Mouse (Mus musculus) cerebellum, adult (tissue): Measurements from ENCODE around the gene Fam25c.
A peak's percentile ranks its signal among the peaks of the same experiment; 100 is the strongest.
"Not testable (repeated sequence)": the region's sequence is repeated elsewhere in the genome, so short reads cannot be mapped to it uniquely, and the experiment has no call there.

Source experiments
- ATAC-seq: cut with Nextera tagmentation; 2 replicates; pipeline ENCODE4 v1.9.2; 2017; ENCODE audit warnings: mild to moderate bottlenecking, moderate library complexity, mixed read lengths; ENCODE audit not compliant: insufficient number of reproducible peaks, low FRiP score, low TSS enrichment

The Fam25c gene

DNA sequence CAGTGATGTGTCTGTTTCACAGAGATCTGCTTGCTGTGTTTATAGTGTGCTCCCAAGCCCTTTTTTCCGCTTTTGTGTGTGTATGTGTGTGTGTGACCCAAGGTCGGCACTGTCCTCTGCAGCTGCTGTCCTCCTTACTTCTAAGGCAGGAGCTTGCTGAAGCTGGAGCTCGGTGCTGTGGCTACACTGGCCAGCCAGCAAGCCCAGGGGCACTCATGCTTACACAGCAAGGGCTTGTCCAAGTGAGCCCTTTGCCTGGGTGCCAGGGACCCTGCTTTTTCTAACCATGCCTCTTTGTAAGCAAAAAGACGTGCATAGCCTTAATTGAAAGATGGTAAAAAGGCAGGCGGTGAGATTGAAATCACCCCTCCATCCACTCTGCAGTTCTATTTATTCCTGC, 22.8 kb downstream of the Fam25c start:
- no peak for ATAC-seq

GRCm38 (mm10) chr14:34331886-34332285, 23.3 kb downstream of the Fam25c start:
- ATAC-seq, result no peak

DNA sequence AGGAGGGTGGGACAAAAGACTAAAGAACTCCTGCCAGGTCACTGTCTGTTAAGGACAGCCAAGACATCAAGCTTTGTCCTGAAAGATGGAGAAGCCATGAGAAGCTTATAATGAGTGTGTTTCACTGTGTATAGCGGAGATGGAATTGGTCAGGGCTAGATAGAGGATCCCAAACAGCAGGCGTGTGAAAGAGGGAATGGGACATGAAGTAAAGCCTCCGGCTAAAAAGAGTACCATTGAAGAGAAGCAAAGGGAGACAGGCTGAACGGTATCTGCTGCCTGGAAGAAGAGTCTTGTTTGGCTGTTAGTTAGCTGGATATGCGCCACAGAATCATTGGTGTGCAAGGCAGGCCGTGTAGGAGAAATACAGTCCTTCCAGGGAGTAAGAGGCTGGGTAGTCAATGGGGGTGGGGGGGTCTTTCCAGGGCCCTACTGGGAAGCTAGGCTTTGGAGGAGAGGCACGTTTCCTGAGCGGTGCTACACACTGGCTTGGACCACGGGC, 24.5 kb downstream of the Fam25c start:
- ATAC-seq, result no peak

DNA sequence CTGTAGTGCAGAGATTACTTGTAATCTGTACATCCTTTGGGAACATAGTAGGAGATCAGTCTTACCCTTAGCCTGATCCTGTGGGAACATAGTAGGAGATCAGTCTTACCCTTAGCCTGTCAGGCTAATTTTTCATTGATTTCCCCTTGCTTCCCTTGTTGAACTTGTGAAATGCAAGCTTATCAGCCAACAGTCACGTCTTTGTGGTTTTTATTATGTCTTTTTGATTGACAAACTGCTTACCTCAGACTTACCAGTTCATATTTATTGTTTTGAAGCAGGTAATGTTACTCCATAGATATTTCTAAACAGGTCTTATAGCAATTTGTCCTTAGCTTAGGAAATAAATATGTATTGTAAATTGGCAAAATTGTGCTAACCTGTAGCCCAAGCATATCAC, 27.6 kb downstream of the Fam25c start:
- ATAC-seq, result no peak

DNA sequence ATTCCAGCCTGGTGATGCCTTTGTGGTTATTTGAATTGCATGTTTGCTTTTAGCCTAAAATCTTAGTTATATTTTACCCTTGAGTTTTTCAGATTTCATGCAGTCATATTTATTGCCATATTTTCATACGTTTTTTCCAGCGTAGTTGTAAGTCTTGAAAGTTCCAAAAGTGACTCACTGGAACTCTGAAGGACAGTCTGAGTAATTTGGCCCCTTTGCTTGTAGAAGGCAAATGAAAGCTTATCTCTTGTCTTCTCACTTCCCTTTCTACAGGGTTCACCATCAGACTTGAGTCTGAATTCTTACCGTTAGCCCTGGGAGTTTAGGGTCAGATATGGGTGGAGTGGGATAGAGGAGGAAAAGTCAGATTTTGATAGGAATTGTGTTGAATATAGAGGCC, 28.6 kb downstream of the Fam25c start:
- ATAC-seq, result no peak

- no peak for ATAC-seq
Observed at GRCm38 (mm10) chr14:34323576-34324085, 31.6 kb downstream of the Fam25c start.

DNA sequence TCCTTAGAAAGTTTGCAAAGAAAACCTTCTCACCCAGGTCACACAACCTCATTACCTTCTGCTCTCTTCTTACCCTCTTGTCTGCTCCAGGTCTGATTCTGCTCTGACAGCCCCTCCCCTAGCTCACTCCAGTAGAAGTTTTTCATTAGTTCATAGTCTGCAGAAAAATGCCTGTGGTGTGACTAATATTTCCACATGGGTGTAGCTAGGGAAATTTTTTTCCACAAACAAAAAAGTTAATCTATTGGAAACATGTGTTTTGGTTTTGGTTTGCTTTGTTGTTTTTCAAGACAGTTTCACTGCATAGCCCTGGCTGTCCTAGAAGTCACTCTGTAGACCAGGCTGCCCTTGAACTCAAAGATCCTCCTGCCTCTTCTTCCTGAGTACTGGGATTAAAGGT, 37.1 kb downstream of the Fam25c start:
- ATAC-seq, result no peak

DNA sequence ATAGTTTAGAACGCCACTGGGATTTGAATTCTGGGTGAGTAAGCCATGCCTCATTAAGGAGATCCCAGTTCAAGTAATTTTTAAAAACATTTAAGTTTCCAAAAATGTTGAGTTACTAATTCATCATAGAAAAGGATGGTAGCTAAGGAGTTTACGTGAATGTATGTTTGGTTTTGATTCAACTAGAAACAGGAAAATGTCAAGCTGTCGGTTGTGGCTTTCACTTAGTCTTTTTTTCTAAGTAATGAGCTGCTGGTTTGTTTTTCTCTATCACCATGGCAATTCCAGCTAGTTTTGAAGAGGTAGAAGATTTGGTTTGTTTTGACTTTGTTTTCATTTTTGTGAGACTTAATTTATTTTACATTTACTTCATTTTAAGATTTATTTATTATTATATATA, 37.8 kb downstream of the Fam25c start:
- ATAC-seq, result no peak

DNA sequence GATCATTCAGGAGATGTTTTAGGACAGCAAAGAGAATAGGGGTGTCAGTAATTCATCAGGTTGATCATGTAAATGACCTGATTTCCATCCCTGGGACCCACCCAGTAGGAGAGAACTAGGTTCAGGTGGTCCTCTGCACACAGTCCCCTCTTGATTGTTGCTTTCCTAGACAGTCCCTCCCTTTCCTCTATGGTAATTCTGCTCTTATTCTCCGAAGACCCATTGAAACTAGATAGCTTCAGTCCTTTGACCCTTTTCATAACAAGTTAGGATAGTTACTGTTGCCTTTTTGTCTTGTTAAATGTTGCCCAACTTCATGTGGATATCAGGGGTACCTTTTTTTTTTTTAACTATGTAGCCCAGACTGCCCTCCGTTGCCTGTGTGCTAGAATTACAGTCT, 38.9 kb downstream of the Fam25c start:
- ATAC-seq, result no peak

- ATAC-seq, result no peak
Observed at GRCm38 (mm10) chr14:34314796-34315195, 40.4 kb downstream of the Fam25c start.

- not testable (repeated sequence) for ATAC-seq
Observed at GRCm38 (mm10) chr14:34314383-34314782, 40.9 kb downstream of the Fam25c start.

DNA sequence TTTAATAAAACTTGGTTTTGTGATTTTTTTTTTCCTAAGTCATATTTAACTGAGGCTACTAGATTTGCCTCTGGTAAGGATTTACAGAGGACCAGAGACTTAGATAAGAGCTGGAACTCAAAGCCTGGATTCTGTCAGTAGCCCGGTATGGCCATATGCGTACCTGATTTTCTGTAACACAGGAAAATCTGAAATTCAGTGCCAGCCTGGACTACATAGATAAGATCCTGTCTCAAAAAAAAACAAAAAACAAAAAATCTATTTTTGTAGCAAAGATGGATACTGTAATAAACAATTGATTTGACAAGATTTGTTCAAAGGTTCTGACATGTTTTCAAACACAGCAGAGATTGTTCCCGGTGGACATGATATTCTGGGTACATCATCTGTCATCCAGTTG, 41.6 kb downstream of the Fam25c start:
- ATAC-seq, result no peak

GRCm38 (mm10) chr14:34312339-34313048, 42.7 kb downstream of the Fam25c start:
- no peak for ATAC-seq

GRCm38 (mm10) chr14:34311691-34312090, 43.5 kb downstream of the Fam25c start:
- no peak for ATAC-seq

DNA sequence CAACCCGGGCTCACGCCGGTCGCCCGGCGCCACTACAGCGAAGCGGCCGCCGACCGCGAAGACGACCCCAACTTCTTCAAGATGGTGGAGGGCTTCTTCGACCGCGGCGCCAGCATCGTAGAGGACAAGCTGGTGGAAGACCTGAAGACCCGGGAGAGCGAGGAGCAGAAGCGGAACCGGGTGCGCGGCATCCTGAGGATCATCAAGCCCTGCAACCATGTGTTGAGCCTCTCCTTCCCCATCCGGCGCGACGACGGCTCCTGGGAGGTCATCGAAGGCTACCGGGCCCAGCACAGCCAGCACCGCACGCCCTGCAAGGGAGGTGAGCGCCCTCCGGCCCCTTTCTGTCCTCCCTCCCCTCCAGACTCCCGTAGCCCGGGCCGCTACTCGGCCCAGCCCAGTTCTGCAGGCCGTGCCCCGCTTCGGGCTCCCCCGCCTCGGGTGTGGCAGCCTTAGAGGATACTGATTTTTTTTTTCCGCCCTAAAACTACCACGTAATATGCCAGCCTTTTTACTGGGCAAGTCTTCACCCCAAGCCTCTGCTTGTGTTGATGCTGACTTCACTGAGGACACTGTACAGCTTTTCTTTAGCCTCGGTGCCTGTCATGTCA, 44.1 kb downstream of the Fam25c start:
- peak; percentile 33 for ATAC-seq

DNA sequence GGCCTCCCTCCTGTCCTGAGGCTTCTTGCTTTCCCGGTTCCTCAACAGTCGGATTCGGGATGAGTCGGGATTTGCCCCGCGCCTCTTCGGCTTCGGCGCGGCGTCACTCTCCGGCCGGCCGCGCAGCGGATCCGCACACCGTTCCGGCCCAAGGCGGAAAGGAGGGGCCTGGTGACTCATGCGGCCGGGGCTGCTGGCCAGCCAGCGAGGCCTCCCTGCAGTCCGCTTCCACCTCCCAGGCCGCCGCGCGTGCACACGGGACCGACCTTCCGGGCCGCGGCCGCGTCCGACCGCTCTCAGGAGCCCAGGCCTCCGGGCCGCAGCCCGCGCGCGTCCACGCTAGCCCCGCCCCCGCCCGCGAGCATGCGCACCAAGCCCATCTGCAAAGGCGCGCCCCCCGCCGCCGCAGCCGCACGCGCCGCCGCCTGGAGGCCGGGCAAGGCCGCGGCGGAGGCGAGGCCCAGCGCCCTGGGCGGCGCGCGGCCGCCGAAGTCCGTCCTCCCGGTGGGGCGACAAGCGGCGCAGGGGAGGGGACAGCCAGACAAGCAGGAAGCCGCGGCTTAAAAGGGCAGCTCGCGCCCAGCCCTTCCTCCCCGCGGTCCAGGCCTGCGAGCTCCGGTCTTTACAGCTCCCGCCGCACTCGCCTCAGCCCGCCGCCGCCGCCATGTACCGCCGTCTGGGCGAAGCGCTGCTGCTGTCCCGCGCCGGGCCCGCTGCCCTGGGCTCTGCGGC, 44.8 kb downstream of the Fam25c start, which contains the start of the genes Shld2 and Glud1:
Gene Shld2, minus strand, starts transcription at position 260 of the 732 bp plus-strand sequence.
Gene Glud1, plus strand, starts transcription at position 494 of the 732 bp plus-strand sequence.
- peak; percentile 95 for ATAC-seq

- ATAC-seq, result peak; percentile 11; the same call in 1 of the 2 replicates
Observed at GRCm38 (mm10) chr14:34309907-34310233, 45.4 kb downstream of the Fam25c start.

- ATAC-seq, result no peak
Observed at GRCm38 (mm10) chr14:34309266-34309665, 46.0 kb downstream of the Fam25c start.

- no peak for ATAC-seq
Observed at GRCm38 (mm10) chr14:34303265-34303680, 52.0 kb downstream of the Fam25c start.

DNA sequence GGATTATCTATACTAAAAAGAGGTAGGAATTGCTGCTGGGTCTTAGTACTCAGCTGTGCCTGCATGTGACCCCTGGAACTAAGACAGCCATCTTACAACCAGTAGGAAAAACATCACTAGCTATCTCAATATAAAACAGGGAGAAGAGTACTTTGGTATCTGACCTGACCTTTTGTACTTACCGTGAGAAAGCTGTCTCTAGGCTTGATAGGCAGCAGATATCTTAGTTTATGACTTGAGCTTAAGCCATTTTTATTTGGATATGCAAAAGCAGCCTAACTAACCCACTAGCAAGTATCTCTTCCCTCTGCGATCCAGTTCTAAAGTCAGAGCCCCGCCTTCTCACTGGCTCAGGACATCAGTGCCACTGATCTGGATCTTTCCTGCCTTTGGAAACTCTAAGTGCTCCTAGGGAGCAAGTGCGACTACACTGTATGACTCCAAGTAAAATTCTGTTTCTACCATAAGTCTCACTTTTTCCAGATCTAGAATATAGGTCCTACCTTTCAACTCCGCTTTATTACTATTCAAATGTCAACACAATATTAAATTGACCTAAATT, 52.5 kb downstream of the Fam25c start:
- no peak for ATAC-seq
